Mouse (Mus musculus): Measurements from ENCODE around the gene Rpf1.

The Rpf1 gene

GRCm38 (mm10) chr3:146500003-146500809 is 21.0 kb downstream of the Rpf1 start:
- DNase-seq, result peak in 1 of 2 experiments; percentile 22

GRCm38 (mm10) chr3:146499431-146500002 is 21.7 kb downstream of the Rpf1 start, which contains the start of the genes Spata1 and Gng5:
Spata1 (minus strand) TSS chr3:146499753.
Gng5 (plus strand) TSS chr3:146499807.
- DNase-seq, result peak in 1 of 2 experiments; percentile 36

- DNase-seq, result no peak
These were observed 22.2 kb downstream of the Rpf1 start for GRCm38 (mm10) chr3:146498989-146499388.

- no peak for DNase-seq
These were observed 26.3 kb downstream of the Rpf1 start for GRCm38 (mm10) chr3:146494941-146495340.

GRCm38 (mm10) chr3:146486464-146486863 is 34.8 kb downstream of the Rpf1 start:
- DNase-seq, result no peak

GRCm38 (mm10) chr3:146482044-146482443 is 39.2 kb downstream of the Rpf1 start:
- no peak for DNase-seq

GRCm38 (mm10) chr3:146474428-146474827 is 46.8 kb downstream of the Rpf1 start:
- DNase-seq, result no peak

GRCm38 (mm10) chr3:146473741-146474140 is 47.5 kb downstream of the Rpf1 start:
- DNase-seq, result no peak

- DNase-seq, result no peak
These were observed 48.6 kb downstream of the Rpf1 start for GRCm38 (mm10) chr3:146472657-146473056.

- DNase-seq, result no peak
These were observed 52.0 kb downstream of the Rpf1 start for GRCm38 (mm10) chr3:146469226-146469625.

- DNase-seq, result no peak
These were observed 58.3 kb downstream of the Rpf1 start for GRCm38 (mm10) chr3:146462939-146463338.

Data from cerebellum, adult 18-20 months (tissue).